Mouse (Mus musculus): ENCODE results near the gene Celf1. TPM values are rescaled to one million over a fixed set of nuclear protein-coding genes. Genes with fewer than 3 reads are reported as not detected.
A peak's percentile ranks its signal among the peaks of the same experiment; 100 is the strongest.
"Not testable (repeated sequence)": the region's sequence is repeated elsewhere in the genome, so short reads cannot be mapped to it uniquely, and the experiment has no call there.

Celf1 gene
- 100 to 1,000 TPM; 132 to 148 TPM for total RNA-seq (2021)
- long read RNA-seq, experiment 1, full-length matches to known transcripts = 8 of 78 reads
- long read RNA-seq, experiment 1, partial matches to known transcripts = 6 of 78 reads
- long read RNA-seq, experiment 1, other reads (novel, unspliced or antisense) = 64 of 78 reads
- long read RNA-seq, experiment 2, full-length matches to known transcripts = 4 of 37 reads
- long read RNA-seq, experiment 2, partial matches to known transcripts = 1 of 37 reads
- long read RNA-seq, experiment 2, other reads (novel, unspliced or antisense) = 32 of 37 reads

- DNase-seq (ENCODE audit: low spot score in 2 of 2) = peak; percentile 80 to 91
These were observed at the start of gene Celf1 for GRCm38 (mm10) chr2:90940233-90941229. Celf1 (plus strand) TSS chr2:90940382.

- DNase-seq (ENCODE audit: low spot score in 2 of 2) = no peak
These were observed 46.4 kb upstream of the Celf1 start for GRCm38 (mm10) chr2:90893673-90894298.

GRCm38 (mm10) chr2:90894299-90894677 lies 45.9 kb upstream of the Celf1 start:
- not testable (repeated sequence) for DNase-seq (ENCODE audit: low spot score in 2 of 2)

- no peak for DNase-seq (ENCODE audit: low spot score in 2 of 2)
These were observed 36.8 kb upstream of the Celf1 start for GRCm38 (mm10) chr2:90903398-90903797.

DNA sequence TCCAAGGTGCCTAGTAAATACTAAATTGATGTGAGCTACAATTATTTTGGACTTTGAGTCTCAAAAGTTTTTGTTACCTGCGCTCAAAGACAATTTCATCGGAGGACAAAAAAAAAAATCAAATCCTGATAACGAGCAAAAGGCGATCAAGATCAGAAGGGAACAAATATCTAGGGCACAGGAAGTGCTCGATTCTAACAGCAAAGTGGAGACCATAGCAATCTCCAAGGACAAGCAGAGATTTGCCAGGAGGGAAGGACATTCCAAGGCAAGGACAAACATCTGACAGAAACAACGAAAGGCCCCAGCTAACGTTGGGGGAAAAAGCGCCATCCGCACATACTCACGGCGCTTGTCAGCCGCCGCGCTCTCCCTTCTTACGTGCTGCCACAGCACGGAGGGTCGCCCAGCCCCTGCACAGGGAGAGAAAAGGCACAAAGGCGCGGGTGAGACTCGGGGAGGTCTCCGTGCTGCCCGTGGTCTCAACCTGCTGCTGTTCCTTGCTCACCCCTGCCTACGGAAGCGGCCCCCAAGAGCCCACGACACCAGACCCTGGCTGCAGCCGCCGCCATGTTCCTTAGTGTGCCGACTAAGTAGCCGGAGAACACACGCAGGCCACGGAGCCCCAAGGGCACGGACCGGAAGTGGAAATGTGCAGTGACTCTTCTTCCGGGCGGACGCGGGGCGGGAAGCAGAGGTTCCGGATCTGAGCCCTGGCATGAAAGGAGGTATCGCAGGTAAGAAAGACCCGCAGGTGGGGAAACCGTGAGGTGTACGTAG lies 35.9 kb upstream of the Celf1 start, which contains the start of the genes Kbtbd4 and Ndufs3:
Gene Kbtbd4, plus strand, starts transcription at position 665 of the 780 bp plus-strand sequence.
Gene Ndufs3, minus strand, starts transcription at position 752 of the 780 bp plus-strand sequence.
- peak; percentile 85 to 88 for DNase-seq (ENCODE audit: low spot score in 2 of 2)

DNA sequence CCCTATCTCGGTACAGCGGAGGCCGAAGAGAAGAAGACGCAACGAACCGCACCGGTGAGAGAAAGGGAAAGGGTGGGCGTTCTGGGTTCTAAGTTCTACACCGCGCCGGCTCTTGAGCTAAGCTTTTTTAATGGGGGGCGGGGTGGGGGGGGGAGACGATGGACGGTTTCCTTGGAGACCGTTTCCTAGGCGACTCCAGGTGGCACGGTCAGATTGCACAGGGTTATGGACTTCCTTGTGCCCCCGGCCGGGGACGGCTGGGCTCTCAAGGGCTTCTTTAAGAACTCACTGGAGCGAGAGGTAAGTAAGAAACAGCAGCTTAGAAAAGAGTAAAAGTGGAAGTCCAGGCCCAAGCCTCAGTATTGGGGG lies 35.3 kb upstream of the Celf1 start:
- DNase-seq (ENCODE audit: low spot score in 2 of 2) = no peak

DNA sequence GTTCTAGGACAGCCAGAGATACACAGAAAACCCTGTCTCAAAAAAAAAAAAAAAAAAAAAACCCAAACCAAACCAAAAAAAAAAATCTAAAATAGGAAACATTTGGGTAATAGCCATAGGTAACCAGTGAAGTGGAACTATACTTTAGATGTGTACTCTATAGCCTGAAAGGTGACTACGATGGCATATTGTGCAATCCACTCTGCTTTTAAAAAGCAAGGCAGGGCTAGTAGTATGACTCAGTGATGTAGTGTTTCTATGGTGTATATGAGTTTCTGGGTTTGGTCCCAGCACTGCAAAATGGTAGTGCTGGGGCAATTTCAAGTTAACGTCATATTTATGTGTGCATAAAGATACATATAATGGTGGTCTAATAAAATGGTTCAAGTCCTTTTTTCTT lies 33.5 kb upstream of the Celf1 start:
- DNase-seq (ENCODE audit: low spot score in 2 of 2) = no peak

- no peak for DNase-seq (ENCODE audit: low spot score in 2 of 2)
These were observed 29.3 kb upstream of the Celf1 start for GRCm38 (mm10) chr2:90910861-90911260.

- DNase-seq (ENCODE audit: low spot score in 2 of 2) = no peak
These were observed 28.5 kb upstream of the Celf1 start for GRCm38 (mm10) chr2:90911668-90912067.

- DNase-seq (ENCODE audit: low spot score in 2 of 2) = no peak
These were observed 26.5 kb upstream of the Celf1 start for GRCm38 (mm10) chr2:90913671-90914070.

DNA sequence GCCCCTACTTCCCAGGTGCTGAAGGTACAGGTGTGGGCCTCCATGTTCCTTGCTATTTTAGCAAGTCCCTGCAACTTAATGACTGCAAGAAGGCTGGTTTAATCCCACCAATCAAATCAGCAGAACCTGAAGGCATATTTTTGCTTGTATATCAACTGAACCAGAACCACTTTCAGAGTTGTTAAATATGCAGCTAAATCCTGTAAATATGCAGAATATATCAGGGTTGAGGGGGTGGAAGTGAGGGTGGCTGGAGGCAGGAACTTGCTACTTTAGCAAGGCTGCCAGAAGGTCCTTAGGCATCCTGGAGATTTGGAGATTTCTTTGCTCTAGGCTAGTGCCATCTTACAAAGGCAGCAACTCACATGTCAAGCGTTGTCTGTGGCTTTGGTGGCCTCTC lies 24.7 kb upstream of the Celf1 start:
- DNase-seq (ENCODE audit: low spot score in 2 of 2) = no peak

- no peak for DNase-seq (ENCODE audit: low spot score in 2 of 2)
These were observed 23.5 kb upstream of the Celf1 start for GRCm38 (mm10) chr2:90916560-90917232.

DNA sequence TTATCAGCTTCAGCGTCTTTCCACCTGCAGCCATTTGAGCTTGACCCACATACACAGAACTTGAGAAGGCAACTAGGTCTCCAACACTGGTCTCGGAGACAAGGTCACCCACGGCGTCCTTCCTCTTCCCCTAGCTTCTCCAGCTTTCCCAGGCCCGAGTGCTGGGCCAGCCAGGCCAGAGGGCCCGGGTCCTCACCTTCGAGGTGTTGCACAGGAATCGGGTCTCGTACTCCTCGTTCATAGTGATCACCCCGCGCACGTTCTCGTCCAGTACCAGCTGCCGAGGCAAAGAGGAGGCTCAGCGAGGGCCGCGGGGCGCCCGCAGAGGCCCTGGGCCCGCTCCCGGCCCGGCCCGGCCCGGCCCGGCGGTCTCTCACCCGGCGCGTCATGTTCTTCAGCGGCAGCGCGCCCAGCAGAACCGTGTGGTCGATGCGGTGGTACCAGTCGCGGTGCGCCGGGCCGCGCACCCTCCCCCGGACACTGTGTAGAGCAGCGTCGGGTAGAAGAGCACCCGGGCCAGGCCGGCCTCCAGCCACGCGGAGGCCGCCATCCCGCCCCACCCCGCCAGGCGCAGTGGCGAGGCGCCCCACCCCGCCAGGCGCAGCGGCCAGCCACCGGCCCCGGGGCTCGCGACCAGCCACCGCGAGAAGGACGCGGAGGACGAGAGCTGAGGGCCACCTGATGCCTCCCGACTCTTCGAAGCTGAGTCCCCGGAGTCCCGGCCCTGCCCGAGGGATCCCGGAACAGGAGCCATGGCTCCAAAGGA lies 22.8 kb upstream of the Celf1 start:
- DNase-seq (ENCODE audit: low spot score in 2 of 2) = peak; percentile 34 to 58

GRCm38 (mm10) chr2:90917999-90918698 lies 22.0 kb upstream of the Celf1 start:
- no peak for DNase-seq (ENCODE audit: low spot score in 2 of 2)

DNA sequence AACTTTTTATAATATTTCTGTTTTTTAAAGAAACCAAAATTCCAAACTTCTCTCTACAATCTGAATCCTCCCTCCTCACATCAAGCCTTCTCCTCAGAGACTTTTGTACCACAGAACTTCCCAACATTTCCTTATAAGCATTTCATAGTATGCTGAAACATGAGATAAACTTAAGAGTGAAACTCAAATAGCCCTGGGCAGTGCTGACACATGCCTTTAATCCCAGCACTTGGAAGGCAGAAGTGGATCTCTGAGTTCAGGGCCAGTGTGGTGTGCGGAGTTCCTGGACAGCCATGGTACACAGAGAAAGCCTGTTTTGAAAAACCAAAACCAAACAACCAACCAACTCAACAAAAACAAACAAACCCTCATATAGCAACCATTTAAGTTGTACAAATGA lies 19.0 kb upstream of the Celf1 start:
- no peak for DNase-seq (ENCODE audit: low spot score in 2 of 2)

GRCm38 (mm10) chr2:90922636-90923035 lies 17.5 kb upstream of the Celf1 start:
- DNase-seq (ENCODE audit: low spot score in 2 of 2) = no peak

DNA sequence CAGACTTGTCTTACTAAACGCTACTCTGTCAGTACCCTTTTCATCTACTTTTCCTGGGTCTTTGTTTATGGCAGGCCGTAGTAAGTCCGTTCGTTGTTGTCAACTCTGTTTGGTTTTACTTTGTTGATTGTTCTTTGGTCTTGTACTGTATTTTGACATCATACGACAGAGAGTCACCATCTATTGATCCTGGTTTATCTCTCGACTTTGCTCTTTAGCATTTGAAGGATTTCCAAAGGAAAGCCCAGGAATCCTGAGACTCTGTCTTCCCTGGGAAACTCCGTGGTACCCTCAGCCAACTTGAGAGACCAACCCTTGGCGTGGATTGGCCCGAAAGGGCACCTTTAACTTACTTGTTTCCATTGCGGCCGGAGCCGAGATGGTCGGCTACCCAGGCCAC lies 11.6 kb upstream of the Celf1 start:
- no peak for DNase-seq (ENCODE audit: low spot score in 2 of 2)

GRCm38 (mm10) chr2:90931829-90932228 lies 8.4 kb upstream of the Celf1 start:
- no peak for DNase-seq (ENCODE audit: low spot score in 2 of 2)

DNA sequence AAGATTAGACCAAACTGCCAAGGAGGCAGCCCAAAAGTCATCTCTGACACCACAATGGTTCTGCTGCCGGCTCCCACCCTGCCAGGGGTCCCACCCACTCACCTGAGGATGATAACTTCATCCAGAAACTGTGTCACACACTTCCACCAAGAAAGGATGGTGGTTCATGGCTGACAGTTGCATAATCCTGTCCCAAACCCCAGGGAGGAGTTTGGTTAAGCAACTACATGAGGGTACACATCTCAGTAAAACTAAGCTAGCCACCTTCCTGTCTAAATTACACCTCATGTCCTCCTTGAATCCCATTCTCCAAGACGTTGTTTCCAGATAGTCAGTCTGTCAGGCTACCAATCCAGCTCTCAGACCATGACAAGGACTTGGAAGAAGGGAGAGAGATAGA lies 7.9 kb upstream of the Celf1 start:
- no peak for DNase-seq (ENCODE audit: low spot score in 2 of 2)

Measured in left cerebral cortex, adult 18-20 months (tissue).